Mouse (Mus musculus): ENCODE measurements at regions not wholly inside any gene's neighbourhood (a gene's known extent, or its start where the extent isn't known, plus 50 kb on each side); places are given as distances from the start of the nearest gene placed in this dataset.
"Not testable (repeated sequence)": the region's sequence is repeated elsewhere in the genome, so short reads cannot be mapped to it uniquely, and the experiment has no call there.

- DNase-seq, result no peak
Observed at GRCm38 (mm10) chr1:128535537-128536150, 56.4 kb downstream of the Cxcr4 start.

GRCm38 (mm10) chr1:128532632-128533031 lies 59.5 kb downstream of the Cxcr4 start:
- peak; percentile 54 for DNase-seq

- DNase-seq, result no peak
Observed at GRCm38 (mm10) chr1:128529808-128530545, 62.1 kb downstream of the Cxcr4 start.

- DNase-seq, result no peak
Observed at GRCm38 (mm10) chr1:128519234-128519633, 72.9 kb downstream of the Cxcr4 start.

GRCm38 (mm10) chr1:128518514-128518913 lies 73.6 kb downstream of the Cxcr4 start:
- DNase-seq, result no peak

- no peak for DNase-seq
Observed at GRCm38 (mm10) chr1:128517351-128517750, 74.7 kb downstream of the Cxcr4 start.

- DNase-seq, result no peak
Observed at GRCm38 (mm10) chr1:128514327-128514726, 77.8 kb downstream of the Cxcr4 start.

- DNase-seq, result no peak
Observed at GRCm38 (mm10) chr1:128513911-128514310, 78.2 kb downstream of the Cxcr4 start.

- no peak for DNase-seq
Observed at GRCm38 (mm10) chr1:128513153-128513552, 78.9 kb downstream of the Cxcr4 start.

GRCm38 (mm10) chr1:128508816-128509461 lies 83.2 kb downstream of the Cxcr4 start:
- no peak for DNase-seq

- DNase-seq, result no peak
Observed at GRCm38 (mm10) chr1:128506551-128507313, 85.4 kb downstream of the Cxcr4 start.

GRCm38 (mm10) chr1:128504371-128504770 lies 87.2 kb upstream of the Dars start:
- no peak for DNase-seq

- peak; percentile 12 for DNase-seq
Observed at GRCm38 (mm10) chr1:128498042-128498772, 81.0 kb upstream of the Dars start.

GRCm38 (mm10) chr1:128492251-128492650 lies 75.1 kb upstream of the Dars start:
- DNase-seq, result no peak

- DNase-seq, result not testable (repeated sequence)
Observed at GRCm38 (mm10) chr1:128487181-128487580, 70.0 kb upstream of the Dars start.

- DNase-seq, result no peak
Observed at GRCm38 (mm10) chr1:128478376-128478775, 61.2 kb upstream of the Dars start.

GRCm38 (mm10) chr1:128477653-128478052 lies 60.5 kb upstream of the Dars start:
- no peak for DNase-seq

- DNase-seq, result no peak
Observed at GRCm38 (mm10) chr1:128472713-128473230, 55.6 kb upstream of the Dars start.

GRCm38 (mm10) chr1:128472022-128472712 lies 55.0 kb upstream of the Dars start:
- peak; percentile 79 for DNase-seq

- no peak for DNase-seq
Observed at GRCm38 (mm10) chr1:128470786-128471185, 53.6 kb upstream of the Dars start.

- no peak for DNase-seq
Observed at GRCm38 (mm10) chr1:128469054-128469453, 51.9 kb upstream of the Dars start.

Measured in lung, postnatal 10 days (tissue).